In genomic region chr8:123678390-123678789, GRCm38 (mm10) we compare ENCODE assay signal across 20 mouse cellular contexts.
"Had no signal": no experiment of that assay in that cellular context is flagged by ENCODE, and none has a peak within 500 bp of the region (broad histone marks: within the 10 kb centered on the region; RNA-seq: fewer than 3 reads in every experiment).

No protein-coding gene starts in this region.

- DNase-seq: lung, adult 2 months; lung, postnatal 14 days; lung, postnatal 4 days; midbrain, embryonic 14.5 days; retina, postnatal 1 day; right cerebral cortex, adult 18-20 months; right cerebral cortex, postnatal 25 days; right cerebral cortex, postnatal 4 days; spleen, adult 18-20 months; thymus, adult 18-20 months; thymus, postnatal 14 days; thymus, postnatal 36 days had no signal

- H3K36me3 ChIP-seq: lung, embryonic 15.5 days; midbrain, embryonic 10.5 days; midbrain, embryonic 12.5 days; neural tube, embryonic 13.5 days; neural tube, embryonic 15.5 days had no signal

- H3K27me3 ChIP-seq: lung, embryonic 15.5 days; neural tube, embryonic 13.5 days; neural tube, embryonic 15.5 days had no signal

- H3K4me2 ChIP-seq: lung, embryonic 15.5 days; midbrain, embryonic 12.5 days; neural tube, embryonic 13.5 days; neural tube, embryonic 15.5 days had no signal

- H3K9ac ChIP-seq: lung, embryonic 15.5 days; midbrain, embryonic 12.5 days; neural tube, embryonic 13.5 days; neural tube, embryonic 15.5 days had no signal

- H3K27ac ChIP-seq: lung, embryonic 15.5 days; midbrain, embryonic 10.5 days; midbrain, embryonic 12.5 days; neural tube, embryonic 13.5 days; neural tube, embryonic 15.5 days had no signal

- H3K9me3 ChIP-seq: lung, embryonic 15.5 days; midbrain, embryonic 10.5 days; midbrain, embryonic 12.5 days; neural tube, embryonic 13.5 days; neural tube, embryonic 15.5 days had no signal

- ATAC-seq: lung, postnatal 0 days; midbrain, embryonic 16.5 days had no signal

- H3K4me3 ChIP-seq: lung, embryonic 15.5 days; midbrain, embryonic 10.5 days; midbrain, embryonic 12.5 days; myocyte; neural tube, embryonic 13.5 days; neural tube, embryonic 15.5 days had no signal
